Mouse (Mus musculus) forebrain, embryonic 13.5 days (tissue): ENCODE measurements around the gene Rsc1a1. TPM values are rescaled to one million over a fixed set of nuclear protein-coding genes. Genes with fewer than 3 reads are reported as not detected.

Experiments used
- ATAC-seq: fragments of 200-750 bp; cut with Nextera tagmentation; 2 replicates; pipeline ENCODE4 v1.8.0; 2017
- H3K27ac ChIP-seq: fragments of 300-500 bp; sonication (generic); 2 replicates; pipeline ENCODE4 v1.5.1; 2015; ENCODE audit warnings: inconsistent platforms, mild to moderate bottlenecking, moderate library complexity
- H3K27me3 ChIP-seq: fragments of 300-500 bp; sonication (generic); 2 replicates; pipeline ENCODE4 v1.6.1; 2015; ENCODE audit warnings: mild to moderate bottlenecking, inconsistent platforms
- H3K36me3 ChIP-seq: fragments of 300-500 bp; sonication (generic); 2 replicates; pipeline ENCODE4 v1.6.1; 2015; ENCODE audit warnings: mild to moderate bottlenecking, inconsistent platforms; ENCODE audit not compliant: poor library complexity, severe bottlenecking
- H3K4me1 ChIP-seq: fragments of 300-500 bp; sonication (generic); 2 replicates; pipeline ENCODE4 v1.6.1; 2015; ENCODE audit warnings: inconsistent platforms
- H3K4me2 ChIP-seq: fragments of 300-500 bp; sonication (generic); 2 replicates; pipeline ENCODE4 v1.6.1; 2015; ENCODE audit warnings: inconsistent platforms, mild to moderate bottlenecking, moderate library complexity
- H3K4me3 ChIP-seq: fragments of 300-500 bp; sonication (generic); 2 replicates; pipeline ENCODE4 v1.5.1; 2015; ENCODE audit warnings: mild to moderate bottlenecking, inconsistent platforms
- H3K9ac ChIP-seq: fragments of 300-500 bp; sonication (generic); 2 replicates; pipeline ENCODE4 v1.6.1; 2015; ENCODE audit warnings: mild to moderate bottlenecking, inconsistent platforms
- H3K9me3 ChIP-seq: fragments of 300-500 bp; sonication (generic); replicated peaks from 2 replicates; pipeline ENCODE4 v1.6.1; 2016; ENCODE audit warnings: inconsistent platforms
- WGBS: fragments of 180-500 bp; shearing (Covaris S2); methylation state at CpG from one replicate; pipeline ENCODE4 v1.1.7; 2015; 5-methylcytosine and 5-hydroxymethylcytosine counted together
- polyA plus RNA-seq: library from polyadenylated mRNA; unstranded; fragments of >200 nt; fragmentation: Nextera tagmentation; extraction: Ambion mirVana; gene quantifications from 2 replicates; pipeline ENCODE4 v1.2.1, GENCODE M21; 2015

The Rsc1a1 gene
- polyA plus RNA-seq, 1 experiment from 2014 or later = 0.21 TPM

DNA sequence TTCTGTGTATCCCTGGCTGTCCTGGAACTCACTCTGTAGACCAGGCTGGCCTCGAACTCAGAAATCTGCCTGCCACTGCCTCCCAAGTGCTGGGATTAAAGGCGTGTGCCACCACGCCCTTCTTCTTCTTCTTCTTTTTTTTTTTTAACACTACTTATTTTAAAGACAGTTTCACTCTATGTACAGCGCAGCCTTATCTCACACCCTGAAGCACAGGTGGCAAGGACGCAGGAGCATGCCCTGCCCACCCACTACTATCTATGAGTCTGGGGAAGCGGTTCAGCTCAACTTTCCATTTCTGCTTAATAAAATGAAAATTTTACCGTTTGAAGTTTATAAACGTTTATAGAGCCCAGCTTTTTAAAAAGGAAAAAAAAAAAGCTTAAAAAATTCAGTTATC, 3.1 kb upstream of the Rsc1a1 start:
- H3K36me3 ChIP-seq = peaks cover 80% of the 10 kb centered on the region
- H3K4me3 ChIP-seq = no peak overlapping the region
- no peak overlapping the region for H3K27ac ChIP-seq
- WGBS = 96% methylated on average over 8 of the region's 8 CpGs
- no peak overlapping the region for H3K9ac ChIP-seq
- H3K9me3 ChIP-seq = no peaks in the 10 kb centered on the region
- ATAC-seq = no peak
- no peaks in the 10 kb centered on the region for H3K4me1 ChIP-seq
- H3K4me2 ChIP-seq = no peak overlapping the region
- H3K27me3 ChIP-seq = no peaks in the 10 kb centered on the region

DNA sequence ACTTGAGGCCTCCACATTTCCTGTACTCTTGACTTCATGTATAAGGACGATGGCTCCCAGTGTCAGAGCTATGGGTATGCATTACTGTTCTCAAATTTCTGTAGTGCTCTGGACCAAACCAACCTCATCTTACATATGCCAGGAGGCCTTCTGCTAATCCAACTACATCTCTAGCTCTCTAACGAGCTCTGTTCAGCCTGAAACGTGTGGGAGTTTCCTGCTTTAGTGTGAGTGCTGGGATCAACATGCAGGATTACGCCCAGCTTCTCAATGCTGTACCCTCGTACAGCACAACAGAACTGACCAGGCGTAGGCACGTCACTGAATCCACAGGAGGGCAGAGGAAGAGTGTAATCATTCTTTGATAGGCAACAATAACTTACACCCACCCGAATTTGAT, 1.1 kb upstream of the Rsc1a1 start:
- Histone ChIP-seq H3K4me2 (no peak overlapping the region), H3K27ac (no peak overlapping the region), H3K9me3 (no peaks in the 10 kb centered on the region), H3K9ac (no peak overlapping the region), H3K4me1 (no peaks in the 10 kb centered on the region), H3K4me3 (no peak overlapping the region), H3K27me3 (no peaks in the 10 kb centered on the region), H3K36me3 (peaks cover 76% of the 10 kb centered on the region)
- no peak for ATAC-seq
- WGBS = 63% methylated on average over 8 of the region's 8 CpGs

DNA sequence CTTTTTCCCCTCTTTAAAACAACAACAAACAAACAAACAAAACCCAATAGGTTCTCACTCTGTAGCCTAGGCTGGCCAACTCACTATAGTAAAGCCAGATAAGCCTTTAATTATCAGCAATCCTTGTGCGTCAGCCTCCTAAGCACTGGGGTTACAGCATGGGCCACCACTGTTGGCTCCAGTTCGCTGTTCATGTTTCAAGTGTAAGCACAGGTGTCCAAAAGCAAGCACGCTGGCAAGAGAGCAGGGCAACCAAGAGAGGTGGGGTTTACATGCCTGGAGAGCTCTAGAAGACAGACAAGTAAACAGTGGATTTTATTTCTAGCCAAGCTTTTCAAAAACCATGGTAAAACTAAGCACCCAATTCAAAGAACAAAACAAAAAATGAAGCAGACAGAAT, 694 bp upstream of the Rsc1a1 start:
- Histone ChIP-seq H3K4me3 (no peak overlapping the region), H3K4me1 (no peaks in the 10 kb centered on the region), H3K27ac (no peak overlapping the region), H3K27me3 (no peaks in the 10 kb centered on the region), H3K9ac (no peak overlapping the region), H3K36me3 (peaks cover 72% of the 10 kb centered on the region), H3K9me3 (no peaks in the 10 kb centered on the region), H3K4me2 (no peak overlapping the region)
- WGBS = 93% methylated on average over 3 of the region's 3 CpGs
- ATAC-seq = no peak

DNA sequence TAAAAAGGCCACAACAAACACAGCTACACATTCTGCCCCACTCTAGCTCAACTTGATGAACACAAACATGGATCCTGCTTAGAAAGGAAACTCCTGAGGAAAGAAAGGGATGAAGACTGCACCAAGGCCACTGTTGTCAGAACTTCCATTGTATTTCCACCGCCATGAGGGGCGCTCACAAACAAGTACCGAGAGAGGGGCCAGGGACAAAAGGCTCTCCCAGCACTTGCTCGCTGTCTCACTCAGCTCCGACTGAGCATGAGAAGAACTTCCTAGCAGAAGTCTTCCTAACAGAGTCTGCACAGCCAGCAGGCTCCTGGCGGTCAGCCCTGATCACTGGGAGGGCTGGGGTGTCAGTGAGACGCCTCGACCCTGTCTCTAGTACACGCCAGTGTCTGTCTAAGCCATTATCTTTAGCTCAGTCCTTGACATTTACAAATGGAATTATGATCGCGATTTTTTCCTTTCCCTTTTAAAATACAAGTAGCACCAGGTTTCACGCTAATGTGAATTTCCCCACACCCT, 2.6 kb downstream of the Rsc1a1 start:
- Histone ChIP-seq H3K27ac (no peak overlapping the region), H3K9me3 (no peaks in the 10 kb centered on the region), H3K36me3 (peaks cover 55% of the 10 kb centered on the region), H3K4me2 (no peak overlapping the region), H3K4me1 (no peaks in the 10 kb centered on the region), H3K9ac (no peak overlapping the region), H3K4me3 (no peak overlapping the region), H3K27me3 (no peaks in the 10 kb centered on the region)
- WGBS = 61% methylated on average over 12 of the region's 12 CpGs
- no peak for ATAC-seq

DNA sequence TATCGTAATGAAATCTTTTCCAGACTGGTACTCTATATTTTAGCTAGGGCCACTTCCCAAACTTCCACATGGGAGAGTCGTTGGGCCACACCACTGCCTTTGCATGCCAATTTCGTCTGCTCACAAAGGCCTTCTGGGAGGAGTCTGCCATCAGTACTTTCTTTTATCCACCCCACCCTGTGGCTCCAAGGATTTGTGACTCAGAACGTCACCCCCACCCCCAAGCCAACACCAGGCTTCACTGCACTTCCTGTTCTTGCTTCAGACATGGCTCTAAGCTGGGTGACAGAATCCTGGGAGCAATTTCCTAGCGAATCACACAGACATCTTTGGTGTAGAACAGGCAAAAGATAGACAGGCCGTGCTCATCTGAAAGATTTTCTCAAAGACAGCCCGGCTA, 3.6 kb downstream of the Rsc1a1 start:
- Histone ChIP-seq H3K36me3 (peaks cover 50% of the 10 kb centered on the region), H3K27ac (no peak overlapping the region), H3K9me3 (no peaks in the 10 kb centered on the region), H3K4me2 (no peak overlapping the region), H3K27me3 (no peaks in the 10 kb centered on the region), H3K4me3 (no peak overlapping the region), H3K9ac (no peak overlapping the region), H3K4me1 (no peaks in the 10 kb centered on the region)
- WGBS = 65% methylated on average over 7 of the region's 7 CpGs
- ATAC-seq = no peak

DNA sequence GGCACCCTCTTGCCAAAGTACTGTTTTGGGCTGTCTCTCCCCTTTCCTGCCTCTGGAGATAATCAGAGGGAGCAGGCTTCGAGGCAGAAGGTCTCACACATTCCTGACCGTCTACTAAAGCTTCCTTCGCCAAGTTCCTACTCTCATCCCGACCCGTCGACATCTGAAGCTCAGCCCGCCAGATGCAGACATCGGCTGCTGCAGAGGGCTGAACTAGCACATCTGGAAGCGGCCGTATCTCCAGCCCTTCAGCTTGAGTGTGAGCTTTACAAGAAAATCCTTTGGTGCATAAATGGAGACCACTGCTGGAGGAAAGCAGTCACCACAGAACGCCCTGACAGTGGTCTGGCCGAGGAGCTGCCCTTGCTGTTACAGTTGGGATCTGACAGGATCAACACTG, 4.5 kb downstream of the Rsc1a1 start:
- Histone ChIP-seq H3K4me2 (no peak overlapping the region), H3K27ac (no peak overlapping the region), H3K36me3 (peaks cover 42% of the 10 kb centered on the region), H3K9me3 (no peaks in the 10 kb centered on the region), H3K4me3 (no peak overlapping the region), H3K4me1 (no peaks in the 10 kb centered on the region), H3K9ac (no peak overlapping the region), H3K27me3 (no peaks in the 10 kb centered on the region)
- 82% methylated on average over 12 of the region's 12 CpGs for WGBS
- no peak for ATAC-seq

DNA sequence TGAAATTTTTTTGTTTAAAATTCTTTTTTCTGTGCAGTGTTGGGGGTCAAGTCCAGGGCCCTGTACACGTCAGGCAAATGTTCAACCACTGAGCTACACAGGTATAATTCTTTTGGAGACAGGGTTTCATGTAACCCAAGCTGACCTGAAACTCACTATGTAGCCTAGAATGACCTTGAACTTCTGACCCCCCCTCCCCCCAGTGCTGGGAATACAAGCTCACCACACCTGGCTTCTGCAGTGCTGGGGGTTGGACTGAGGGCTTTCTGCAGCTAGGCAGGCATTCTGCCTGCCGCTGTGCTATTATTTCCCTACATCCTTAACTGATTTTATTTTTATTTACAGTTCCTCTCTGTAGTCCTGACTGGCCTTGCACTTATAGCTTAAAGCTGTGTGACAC, 6.4 kb downstream of the Rsc1a1 start:
- H3K9me3 ChIP-seq = no peaks in the 10 kb centered on the region
- no peak overlapping the region for H3K4me3 ChIP-seq
- no peak overlapping the region for H3K4me2 ChIP-seq
- no peaks in the 10 kb centered on the region for H3K27me3 ChIP-seq
- no peaks in the 10 kb centered on the region for H3K4me1 ChIP-seq
- peaks cover 23% of the 10 kb centered on the region for H3K36me3 ChIP-seq
- H3K27ac ChIP-seq = no peak overlapping the region
- WGBS = 89% methylated on average over 2 of the region's 2 CpGs
- no peak overlapping the region for H3K9ac ChIP-seq
- no peak for ATAC-seq

DNA sequence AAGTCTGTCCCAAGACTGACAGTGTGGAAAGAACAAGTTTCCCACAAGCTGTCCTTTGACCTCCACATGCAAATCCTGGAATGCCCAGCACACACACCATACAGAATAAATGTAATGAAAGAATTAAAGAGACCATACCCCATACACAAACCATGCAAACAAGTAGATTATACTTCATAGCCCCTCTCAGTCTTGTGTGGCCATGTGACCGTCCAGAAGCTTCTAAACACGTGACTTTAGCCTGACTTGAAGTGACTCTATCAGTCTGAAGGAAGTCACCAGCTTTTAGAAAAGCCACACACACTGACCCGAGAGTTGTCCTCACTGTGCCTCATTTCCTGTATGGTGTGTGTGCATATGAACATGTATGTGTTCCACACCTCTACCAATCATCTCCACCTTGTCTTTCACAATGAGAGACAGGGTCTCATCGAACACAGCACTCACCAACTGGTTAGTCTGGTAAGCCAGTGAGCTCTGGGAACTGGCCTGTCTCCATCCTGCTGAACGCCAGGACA, 8.9 kb downstream of the Rsc1a1 start:
- H3K36me3 ChIP-seq = peaks cover 8% of the 10 kb centered on the region
- no peak overlapping the region for H3K4me2 ChIP-seq
- no peak overlapping the region for H3K9ac ChIP-seq
- H3K4me3 ChIP-seq = no peak overlapping the region
- no peaks in the 10 kb centered on the region for H3K9me3 ChIP-seq
- H3K4me1 ChIP-seq = no peaks in the 10 kb centered on the region
- no peaks in the 10 kb centered on the region for H3K27me3 ChIP-seq
- 85% methylated on average over 5 of the region's 5 CpGs for whole genome bisulfite sequencing
- ATAC-seq = no peak
- no peak overlapping the region for H3K27ac ChIP-seq

DNA sequence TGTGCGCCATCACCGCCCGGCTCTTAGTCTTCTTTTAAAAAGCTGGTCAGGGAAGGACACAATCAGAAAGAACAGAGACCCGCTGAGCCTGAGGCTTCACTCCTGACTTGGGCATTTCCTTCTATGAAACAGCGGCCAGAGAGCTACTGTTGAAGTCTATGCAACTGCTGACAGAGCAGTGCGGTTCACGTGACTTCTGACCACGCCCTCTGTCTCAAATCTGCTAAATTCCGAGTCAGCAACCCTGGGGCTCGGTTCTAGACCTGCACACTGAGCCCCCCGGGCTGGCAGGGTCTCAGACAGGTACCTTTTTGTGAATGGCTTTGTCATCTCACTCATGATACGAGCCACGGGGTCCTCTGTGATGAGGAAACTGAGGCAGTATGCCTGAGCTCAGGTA, 13.1 kb downstream of the Rsc1a1 start:
- no peak for ATAC-seq
- no peaks in the 10 kb centered on the region for H3K27me3 ChIP-seq
- no peaks in the 10 kb centered on the region for H3K9me3 ChIP-seq
- H3K4me1 ChIP-seq = no peaks in the 10 kb centered on the region
- H3K9ac ChIP-seq = no peak overlapping the region
- 80% methylated on average over 13 of the region's 13 CpGs for WGBS
- no peak overlapping the region for H3K4me3 ChIP-seq
- no peaks in the 10 kb centered on the region for H3K36me3 ChIP-seq
- H3K27ac ChIP-seq = no peak overlapping the region
- H3K4me2 ChIP-seq = no peak overlapping the region

DNA sequence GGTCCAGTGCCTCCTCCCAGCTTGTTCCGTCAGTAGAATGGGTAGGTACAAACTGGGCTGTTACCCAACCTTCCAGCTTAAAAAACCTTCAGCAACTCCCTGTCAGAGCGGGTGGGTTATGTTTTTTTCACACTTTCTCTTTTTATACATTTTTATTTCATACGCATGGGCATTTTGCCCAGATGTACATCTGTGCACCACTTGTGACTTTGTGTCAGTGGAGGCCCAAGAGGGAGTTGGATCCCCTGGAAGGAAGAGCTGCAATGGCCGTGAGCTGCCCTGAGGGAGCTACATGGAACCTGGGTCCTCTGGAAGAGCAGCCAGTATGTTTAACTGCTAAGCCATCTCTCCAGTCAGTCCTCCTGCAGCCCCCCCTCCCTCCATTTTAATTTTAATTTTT, 14.0 kb downstream of the Rsc1a1 start:
- H3K4me2 ChIP-seq = no peak overlapping the region
- no peaks in the 10 kb centered on the region for H3K4me1 ChIP-seq
- H3K9ac ChIP-seq = no peak overlapping the region
- no peak overlapping the region for H3K4me3 ChIP-seq
- ATAC-seq = no peak
- 81% methylated on average over 4 of the region's 4 CpGs for WGBS
- H3K27ac ChIP-seq = no peak overlapping the region
- no peaks in the 10 kb centered on the region for H3K36me3 ChIP-seq
- no peaks in the 10 kb centered on the region for H3K27me3 ChIP-seq
- no peaks in the 10 kb centered on the region for H3K9me3 ChIP-seq

DNA sequence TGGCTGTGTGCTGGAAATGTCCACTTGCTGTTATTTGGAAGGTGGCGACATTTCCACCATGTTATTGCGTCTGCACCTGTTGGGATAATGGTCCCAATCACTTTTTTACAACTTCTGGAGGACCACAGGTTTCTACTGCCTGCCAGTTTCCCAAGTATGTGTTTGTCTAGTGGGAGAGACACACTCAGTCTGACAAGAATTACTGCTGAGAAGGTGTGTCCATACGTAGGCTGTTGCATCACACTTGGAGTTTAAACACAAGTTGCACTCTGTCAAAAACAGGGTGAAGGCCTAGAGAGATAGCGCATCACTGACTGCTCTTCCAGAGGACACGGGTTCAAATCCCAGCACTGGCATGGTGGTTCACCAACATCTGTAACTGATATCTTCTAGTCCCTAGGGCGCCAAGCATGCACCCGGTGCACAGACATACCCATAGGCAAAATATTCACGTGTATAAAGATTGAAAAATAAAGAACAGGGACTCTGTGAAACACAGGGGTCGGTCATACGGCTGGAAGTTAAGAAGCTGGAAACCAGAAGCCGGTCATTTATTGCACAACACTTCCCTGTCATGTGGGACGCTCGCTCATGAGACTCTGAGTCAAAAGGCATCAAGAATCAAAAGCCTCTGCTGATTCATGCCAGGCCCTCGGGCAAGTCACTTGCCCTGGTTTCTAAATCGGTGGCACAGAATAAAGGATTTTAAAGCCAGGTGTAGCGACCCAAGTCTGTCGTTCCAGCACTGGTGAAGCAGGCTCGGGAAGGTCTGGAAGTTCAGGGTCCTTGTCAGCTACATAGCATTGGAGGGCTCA, 15.3 kb downstream of the Rsc1a1 start:
- no peak for ATAC-seq
- H3K27me3 ChIP-seq = no peaks in the 10 kb centered on the region
- 92% methylated on average over 18 of the region's 18 CpGs for WGBS
- no peak overlapping the region for H3K9ac ChIP-seq
- H3K36me3 ChIP-seq = no peaks in the 10 kb centered on the region
- H3K4me3 ChIP-seq = no peak overlapping the region
- H3K27ac ChIP-seq = no peak overlapping the region
- H3K4me1 ChIP-seq = no peaks in the 10 kb centered on the region
- no peak overlapping the region for H3K4me2 ChIP-seq
- H3K9me3 ChIP-seq = no peaks in the 10 kb centered on the region

DNA sequence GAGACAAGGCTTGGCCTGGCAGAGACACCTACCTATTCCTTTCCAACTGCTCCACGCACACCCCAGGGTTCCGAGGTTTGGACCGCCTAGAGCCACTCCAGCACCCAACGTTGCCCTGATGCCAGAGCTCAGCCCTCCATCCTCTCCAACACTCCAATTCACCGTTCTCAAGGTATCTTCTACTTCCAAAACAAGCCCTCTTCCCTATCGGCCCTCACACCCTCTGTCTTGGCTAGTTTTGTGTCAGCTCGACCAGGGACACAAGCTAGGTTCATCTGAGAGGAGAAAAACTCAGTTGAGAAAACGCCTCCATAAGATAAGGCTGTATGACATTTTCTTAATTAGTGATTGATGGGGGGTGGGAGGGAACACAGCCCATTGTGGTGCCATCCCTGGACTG, 20.6 kb downstream of the Rsc1a1 start, which contains the start of gene Plekhm2:
Gene Plekhm2, minus strand, starts transcription at position 101 of the 400 bp plus-strand sequence.
- H3K27me3 ChIP-seq = no peaks in the 10 kb centered on the region
- H3K4me2 ChIP-seq = peak within 1 kb of the TSS; percentile 89
- peak within 1 kb of the TSS; percentile 94 for H3K9ac ChIP-seq
- peaks cover 15% of the 10 kb centered on the region for H3K4me1 ChIP-seq
- no peak for ATAC-seq
- peaks cover 16% of the 10 kb centered on the region for H3K36me3 ChIP-seq
- H3K27ac ChIP-seq = peak within 1 kb of the TSS; percentile 59
- peak within 1 kb of the TSS; percentile 83 for H3K4me3 ChIP-seq
- H3K9me3 ChIP-seq = no peaks in the 10 kb centered on the region
- 71% methylated on average over 8 of the region's 8 CpGs for WGBS
